Mouse (Mus musculus): ENCODE results near the gene Snx1. TPM values are rescaled to one million over a fixed set of nuclear protein-coding genes. Genes with fewer than 3 reads are reported as not detected.
A peak's percentile ranks its signal among the peaks of the same experiment; 100 is the strongest.

Snx1 gene
- total and polyA plus RNA-seq, 3 experiments: 86.4 to 186 (median 110) TPM

GRCm38 (mm10) chr9:66146141-66146540 is 19.8 kb upstream of the Snx1 start:
- Histone ChIP-seq H3K27me3 (replicated peaks) (no peaks in the 10 kb centered on the region), H3K4me3 (replicated peaks in 1 of 3; ENCODE audit: low read depth in 2 of 3, low read length in 2 of 3, poor library complexity in 1 of 3) (no peak overlapping the region), H3K4me2 (ENCODE audit: insufficient read depth, low read depth, poor library complexity, severe bottlenecking) (no peak overlapping the region), H3K79me2 (replicated peaks; ENCODE audit: control insufficient read depth, extremely low read depth, insufficient read depth, poor library complexity, severe bottlenecking) (no peaks in the 10 kb centered on the region), H3K36me3 (replicated peaks in 1 of 2; ENCODE audit: control insufficient read depth in 1 of 2, insufficient read depth in 1 of 2, low read length in 1 of 2) (no peaks in the 10 kb centered on the region), H3K27ac (ENCODE audit: insufficient read depth, low read depth) (no peak overlapping the region), H3K4me1 (ENCODE audit: control insufficient read depth in 1 of 2, insufficient read depth in 2 of 2) (peaks cover 6 to 35% of the 10 kb centered on the region in 2 experiments), H3K9ac (ENCODE audit: insufficient read depth, low read depth) (no peak overlapping the region), H3K9me3 (replicated peaks; ENCODE audit: low read length) (no peaks in the 10 kb centered on the region)
- in situ Hi-C loops (cut with MboI; ENCODE audit: low pct_ligation_motif_present, low pct_unique_long_range_greater_than_20kb, low sequenced_read_pairs): loop anchor here (10.0 to 25.0 kb wide), 3 partner anchors 366 to 641 kb away; partner anchors contain the start of genes Aph1b, Car12, Fbxl22 and Gm10647
- TF ChIP-seq USF1 (IDR thresholded peaks at IDR 0.05; ENCODE audit: low read depth, low read length): no peak
- no peak for TF ChIP-seq KAT2A (IDR thresholded peaks at IDR 0.05; ENCODE audit: insufficient replicate concordance, low read length)
- TF ChIP-seq MEF2A (IDR thresholded peaks at IDR 0.05; ENCODE audit: borderline replicate concordance, low read depth, low read length): no peak
- TF ChIP-seq MYC (IDR thresholded peaks at IDR 0.05; ENCODE audit: low read depth, low read length): no peak
- no peak for TF ChIP-seq ELF1 (IDR thresholded peaks at IDR 0.05; ENCODE audit: low read depth, low read length)
- no peak for TF ChIP-seq ETS1 (conservative IDR thresholded peaks at IDR 0.05; ENCODE audit: low read depth, low read length)
- TF ChIP-seq SMC3 (IDR thresholded peaks at IDR 0.05; ENCODE audit: low read depth, low read length): no peak
- TF ChIP-seq GABPA (IDR thresholded peaks at IDR 0.05; ENCODE audit: insufficient replicate concordance, low read depth, low read length): no peak
- no peak for TF ChIP-seq UBTF (IDR thresholded peaks at IDR 0.05; ENCODE audit: low read depth, low read length)
- no peak for TF ChIP-seq RAD21 (IDR thresholded peaks at IDR 0.05; ENCODE audit: low read depth, low read length)
- dilution Hi-C loops (cut with MboI; ENCODE audit: extremely low pct_ligation_motif_present, extremely low pct_unique_long_range_greater_than_20kb, low sequenced_read_pairs): no loop called here
- no peak for DNase-seq (ENCODE audit: extremely low read depth)

- DNase-seq (ENCODE audit: extremely low read depth): peak; percentile 88
- Histone ChIP-seq H3K4me2 (ENCODE audit: insufficient read depth, low read depth, poor library complexity, severe bottlenecking) (no peak overlapping the region), H3K9ac (ENCODE audit: insufficient read depth, low read depth) (no peak overlapping the region), H3K4me1 (ENCODE audit: control insufficient read depth in 1 of 2, insufficient read depth in 2 of 2) (peaks cover 6 to 35% of the 10 kb centered on the region in 2 experiments), H3K27me3 (replicated peaks) (no peaks in the 10 kb centered on the region), H3K27ac (ENCODE audit: insufficient read depth, low read depth) (no peak overlapping the region), H3K9me3 (replicated peaks; ENCODE audit: low read length) (peaks cover 3% of the 10 kb centered on the region), H3K36me3 (replicated peaks in 1 of 2; ENCODE audit: control insufficient read depth in 1 of 2, insufficient read depth in 1 of 2, low read length in 1 of 2) (peaks cover 12 to 17% of the 10 kb centered on the region in 2 experiments), H3K79me2 (replicated peaks; ENCODE audit: control insufficient read depth, extremely low read depth, insufficient read depth, poor library complexity, severe bottlenecking) (no peaks in the 10 kb centered on the region), H3K4me3 (replicated peaks in 1 of 3; ENCODE audit: low read depth in 2 of 3, low read length in 2 of 3, poor library complexity in 1 of 3) (no peak overlapping the region)
- in situ Hi-C loops (cut with MboI; ENCODE audit: low pct_ligation_motif_present, low pct_unique_long_range_greater_than_20kb, low sequenced_read_pairs) (loop anchor here (10.0 to 25.0 kb wide), 3 partner anchors 368 to 643 kb away; partner anchors contain the start of genes Aph1b, Car12, Fbxl22 and Gm10647), dilution Hi-C loops (cut with MboI; ENCODE audit: extremely low pct_ligation_motif_present, extremely low pct_unique_long_range_greater_than_20kb, low sequenced_read_pairs) (no loop called here)
- peak; percentile 94 for TF ChIP-seq RAD21 (IDR thresholded peaks at IDR 0.05; ENCODE audit: low read depth, low read length)
- TF ChIP-seq SMC3 (IDR thresholded peaks at IDR 0.05; ENCODE audit: low read depth, low read length): peak; percentile 81
- no peak for TF ChIP-seq POLR2AphosphoS2 (IDR thresholded peaks at IDR 0.05; ENCODE audit: low read depth, low read length)
- peak; percentile 66; the same call in 1 of the 2 replicates for TF ChIP-seq ZC3H11A (IDR thresholded peaks at IDR 0.05; ENCODE audit: low read depth, low read length)
- no peak for TF ChIP-seq KAT2A (IDR thresholded peaks at IDR 0.05; ENCODE audit: insufficient replicate concordance, low read length)
- peak; percentile 62 to 87 for TF ChIP-seq CTCF (conservative IDR thresholded peaks at IDR 0.05 in 1 of 2, IDR thresholded peaks at IDR 0.05 in 1 of 2; ENCODE audit: low read depth in 2 of 2, low read length in 2 of 2)
Measured at GRCm38 (mm10) chr9:66144248-66144647, 17.9 kb upstream of the Snx1 start.

Measured in CH12.LX (cell line).